Mouse (Mus musculus): ENCODE measurements around the gene Lsm11. TPM values are rescaled to one million over a fixed set of nuclear protein-coding genes. Genes with fewer than 3 reads are reported as not detected.

The Lsm11 gene
- polyA plus RNA-seq (2015; fragmentation: Illumina TruSeq; extraction: RNeasy Lipid Tissue Mini Kit (QIAGEN cat#74804); ENCODE audit: insufficient read depth, low replicate concordance), result 5.6 TPM

DNA sequence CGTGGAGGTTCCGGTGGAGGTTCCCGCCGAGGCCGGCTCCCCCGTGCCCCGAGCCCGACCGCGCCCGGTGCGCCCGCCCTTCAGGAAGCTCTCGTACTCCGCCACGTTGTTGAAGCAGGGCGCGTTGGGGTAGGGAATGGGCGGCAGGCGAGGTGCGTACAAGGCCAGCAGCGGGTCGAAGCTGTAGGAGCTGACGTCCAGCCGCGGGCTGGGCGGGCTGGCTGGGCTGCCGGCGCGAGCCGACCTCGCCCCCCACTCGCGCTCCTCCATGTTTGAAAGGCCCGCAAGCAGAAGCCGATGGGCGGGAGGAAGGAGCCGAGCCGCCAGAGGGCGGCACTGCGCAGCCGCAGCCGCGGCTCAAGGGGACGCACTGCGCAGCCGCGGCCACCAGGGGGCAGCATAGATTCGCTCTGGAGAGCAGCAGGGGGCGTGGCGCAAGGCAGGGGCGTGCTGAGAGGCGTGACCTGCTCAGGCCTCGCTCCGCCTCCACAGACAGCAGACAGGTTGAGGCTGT lies at the start of gene Lsm11:
TSS of gene Lsm11 (minus strand) at position 293 of the 514 bp plus-strand sequence.

DNA sequence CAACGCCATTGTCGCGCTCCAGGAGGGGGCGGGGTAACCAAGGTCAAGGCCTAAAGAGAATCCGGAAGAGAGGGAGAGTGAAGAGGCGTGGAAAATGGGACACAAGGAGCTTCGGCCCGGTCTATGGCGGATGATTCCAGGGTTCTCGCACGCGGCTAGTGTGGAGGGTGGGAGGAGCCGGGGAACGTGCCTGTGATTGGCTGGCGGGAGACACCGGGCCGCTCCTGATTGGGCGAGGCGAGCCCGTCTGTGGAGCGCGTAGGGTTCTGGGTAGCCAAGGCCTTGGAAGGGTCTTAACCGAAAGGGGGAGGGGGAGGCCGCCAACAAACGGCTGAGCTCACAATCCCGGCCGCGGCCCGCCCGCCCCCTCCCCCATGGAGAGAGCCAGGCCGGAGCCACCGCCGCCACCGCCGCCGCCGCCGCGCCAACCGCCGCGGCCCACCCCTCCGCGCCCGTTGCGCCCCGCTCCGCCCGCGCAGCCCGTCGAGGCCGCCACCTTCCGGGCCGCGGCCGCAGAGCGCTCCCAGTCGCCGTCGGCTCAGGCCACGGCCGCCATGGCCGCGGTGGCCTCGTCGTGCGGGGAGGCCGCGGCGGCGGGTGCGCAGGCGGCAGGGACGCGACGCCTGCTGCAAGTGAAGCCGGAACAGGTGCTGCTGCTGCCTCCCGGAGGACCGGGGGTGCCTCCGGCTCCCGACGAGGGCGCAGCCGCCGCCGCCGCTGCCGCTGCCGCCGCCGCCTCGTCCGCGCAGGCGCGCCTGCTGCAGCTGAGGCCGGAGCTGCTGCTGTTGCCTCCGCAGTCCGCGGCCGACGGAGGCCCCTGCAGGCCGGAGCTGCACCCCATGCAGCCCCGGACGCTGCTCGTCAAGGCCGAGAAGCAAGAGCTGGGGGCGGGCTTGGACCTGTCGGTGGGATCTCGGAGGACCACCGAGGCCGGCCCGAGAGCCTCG lies 35.5 kb upstream of the Lsm11 start, which contains the start of gene Sox30:
TSS of gene Sox30 (plus strand) at position 365 of the 947 bp plus-strand sequence.

DNA sequence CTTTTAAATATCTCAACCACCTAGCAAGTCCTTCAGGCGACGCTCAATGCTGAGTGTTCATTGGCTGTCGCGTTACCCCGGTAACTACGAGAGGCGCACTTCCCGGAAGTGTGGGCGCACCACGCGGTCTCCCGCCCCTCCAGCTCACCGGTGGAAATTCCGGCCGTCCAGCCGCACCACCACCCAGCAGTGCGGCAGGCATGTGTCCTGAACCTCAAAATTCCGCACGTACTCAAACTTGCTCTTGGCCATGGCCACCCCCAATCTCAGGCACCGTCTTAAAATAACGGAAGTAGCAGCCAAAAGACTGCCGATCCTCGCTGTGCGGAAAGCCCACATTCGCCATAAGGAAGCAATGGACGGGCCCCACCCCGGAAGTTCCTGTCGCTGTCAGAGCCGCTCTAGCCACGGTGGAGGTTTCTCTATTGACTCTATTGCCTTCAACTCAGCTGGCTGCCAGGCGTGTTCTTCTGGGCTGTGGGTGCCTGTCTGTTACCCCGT lies 10.4 kb upstream of the Lsm11 start, which contains the start of gene Thg1l:
TSS of gene Thg1l (minus strand) at position 368 of the 501 bp plus-strand sequence.

Other genes starting within 250 kb of the Lsm11 start
- gene Clint1, start 92.9 kb downstream of the Lsm11 start, polyA plus RNA-seq (2015; fragmentation: Illumina TruSeq; extraction: RNeasy Lipid Tissue Mini Kit (QIAGEN cat#74804); ENCODE audit: insufficient read depth, low replicate concordance), result 90.3 TPM
- 17.3 TPM for gene Thg1l, start 10.6 kb upstream of the Lsm11 start, polyA plus RNA-seq (2015; fragmentation: Illumina TruSeq; extraction: RNeasy Lipid Tissue Mini Kit (QIAGEN cat#74804); ENCODE audit: insufficient read depth, low replicate concordance)
- gene Sox30, start 35.4 kb upstream of the Lsm11 start, polyA plus RNA-seq (2015; fragmentation: Illumina TruSeq; extraction: RNeasy Lipid Tissue Mini Kit (QIAGEN cat#74804); ENCODE audit: insufficient read depth, low replicate concordance), result 0.12 TPM
- 1.9 TPM for gene Gm12166, start 107.4 kb upstream of the Lsm11 start, polyA plus RNA-seq (2015; fragmentation: Illumina TruSeq; extraction: RNeasy Lipid Tissue Mini Kit (QIAGEN cat#74804); ENCODE audit: insufficient read depth, low replicate concordance)
- gene Adam19, start 111.1 kb upstream of the Lsm11 start, polyA plus RNA-seq (2015; fragmentation: Illumina TruSeq; extraction: RNeasy Lipid Tissue Mini Kit (QIAGEN cat#74804); ENCODE audit: insufficient read depth, low replicate concordance), result 41.7 TPM
- gene Nipal4, start 221.6 kb upstream of the Lsm11 start, polyA plus RNA-seq (2015; fragmentation: Illumina TruSeq; extraction: RNeasy Lipid Tissue Mini Kit (QIAGEN cat#74804); ENCODE audit: insufficient read depth, low replicate concordance), result 1.1 TPM

All from spleen, adult 10 weeks (tissue).